Mouse (Mus musculus) adrenal gland, postnatal 14 days (tissue): ENCODE data around the gene Shd. TPM values are rescaled to one million over a fixed set of nuclear protein-coding genes. Genes with fewer than 3 reads are reported as not detected.
"Not testable (repeated sequence)": the region's sequence is repeated elsewhere in the genome, so short reads cannot be mapped to it uniquely, and the experiment has no call there.

Experiments
- DNase-seq: peaks from one replicate; pipeline ENCODE4 v3.0.0; 2021; ENCODE audit warnings: mixed read lengths
- long read RNA-seq, 2 experiments: library from polyadenylated mRNA; stranded (forward); transcript quantifications; one replicate each; pipeline ENCODE4 v2.0.0; 2021
- total RNA-seq: library from RNA; stranded (reverse); gene quantifications from 2 replicates; pipeline ENCODE4 v1.2.3, GENCODE M21; 2021

Shd gene
- 1.2 and 3.7 TPM in 2 replicates for total RNA-seq
- long read RNA-seq, experiment 1, partial matches to known transcripts, result 0 of 2 reads
- long read RNA-seq, experiment 1, other reads (novel, unspliced or antisense), result 0 of 2 reads
- long read RNA-seq, experiment 2, partial matches to known transcripts, result 1 of 6 reads
- long read RNA-seq, experiment 2, other reads (novel, unspliced or antisense), result 2 of 6 reads

- peak; percentile 61 for DNase-seq
Measured at GRCm38 (mm10) chr17:55969966-55970891, at the start of gene Shd. Gene Shd (plus strand): TSS chr17:55970467.

- peak; percentile 70 for DNase-seq
Measured at GRCm38 (mm10) chr17:55931553-55932502, 38.4 kb upstream of the Shd start.

GRCm38 (mm10) chr17:55932635-55933034 is 37.6 kb upstream of the Shd start:
- DNase-seq, result no peak

GRCm38 (mm10) chr17:55933191-55933590 is 37.1 kb upstream of the Shd start:
- no peak for DNase-seq

- DNase-seq, result not testable (repeated sequence)
Measured at GRCm38 (mm10) chr17:55944387-55944865, 25.8 kb upstream of the Shd start.

GRCm38 (mm10) chr17:55944866-55945682 is 25.2 kb upstream of the Shd start:
- peak; percentile 96 for DNase-seq

- no peak for DNase-seq
Measured at GRCm38 (mm10) chr17:55945696-55946095, 24.6 kb upstream of the Shd start.

GRCm38 (mm10) chr17:55948647-55949046 is 21.6 kb upstream of the Shd start:
- no peak for DNase-seq

GRCm38 (mm10) chr17:55949400-55949799 is 20.9 kb upstream of the Shd start, which contains the start of gene Zfp119b:
Gene Zfp119b (minus strand): TSS chr17:55949500.
- no peak for DNase-seq

GRCm38 (mm10) chr17:55950601-55951000 is 19.7 kb upstream of the Shd start:
- no peak for DNase-seq

- DNase-seq, result no peak
Measured at GRCm38 (mm10) chr17:55952041-55952440, 18.2 kb upstream of the Shd start.

GRCm38 (mm10) chr17:55952447-55953027 is 17.7 kb upstream of the Shd start, which contains the start of gene Ebi3:
Gene Ebi3 (plus strand): TSS chr17:55952640.
- DNase-seq, result peak; percentile 12

GRCm38 (mm10) chr17:55953751-55954150 is 16.5 kb upstream of the Shd start:
- no peak for DNase-seq

- no peak for DNase-seq
Measured at GRCm38 (mm10) chr17:55954229-55954628, 16.0 kb upstream of the Shd start.

- peak; percentile 84 for DNase-seq
Measured at GRCm38 (mm10) chr17:55956129-55956528, 14.1 kb upstream of the Shd start.

- no peak for DNase-seq
Measured at GRCm38 (mm10) chr17:55956591-55956990, 13.7 kb upstream of the Shd start.

- DNase-seq, result peak; percentile 87
Measured at GRCm38 (mm10) chr17:55957168-55957567, 13.1 kb upstream of the Shd start.

GRCm38 (mm10) chr17:55957726-55958583 is 12.3 kb upstream of the Shd start:
- no peak for DNase-seq

GRCm38 (mm10) chr17:55958584-55958886 is 11.7 kb upstream of the Shd start:
- no peak for DNase-seq
